Mouse (Mus musculus): Measurements from ENCODE around the gene H2-M2. TPM values are rescaled to one million over a fixed set of nuclear protein-coding genes. Genes with fewer than 3 reads are reported as not detected.
"Not testable (repeated sequence)": the region's sequence is repeated elsewhere in the genome, so short reads cannot be mapped to it uniquely, and the experiment has no call there.

Gene H2-M2
- not detected for total RNA-seq (2021)

DNA sequence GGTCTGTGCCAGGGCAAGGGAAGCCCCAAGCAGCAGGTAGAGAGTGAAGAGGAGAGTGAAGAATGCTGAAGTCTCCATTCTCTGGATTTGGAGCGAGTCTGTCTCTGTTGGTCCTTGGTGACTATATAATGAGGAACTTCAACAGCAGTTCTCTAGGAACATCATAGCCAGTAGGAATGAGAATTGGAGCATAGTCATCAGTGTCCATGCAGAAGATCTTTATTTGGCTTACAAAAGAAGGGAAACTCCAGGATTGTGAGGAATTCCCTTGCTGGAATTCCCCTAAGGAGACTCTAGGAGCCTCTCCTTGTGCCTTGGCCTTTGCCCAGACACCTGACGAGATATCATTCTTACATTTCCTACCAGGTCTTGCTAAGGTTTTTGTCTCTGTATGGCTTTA is at the start of gene H2-M2:
Gene H2-M2, minus strand, starts transcription at position 101 of the 400 bp plus-strand sequence.
- DNase-seq = no peak

DNA sequence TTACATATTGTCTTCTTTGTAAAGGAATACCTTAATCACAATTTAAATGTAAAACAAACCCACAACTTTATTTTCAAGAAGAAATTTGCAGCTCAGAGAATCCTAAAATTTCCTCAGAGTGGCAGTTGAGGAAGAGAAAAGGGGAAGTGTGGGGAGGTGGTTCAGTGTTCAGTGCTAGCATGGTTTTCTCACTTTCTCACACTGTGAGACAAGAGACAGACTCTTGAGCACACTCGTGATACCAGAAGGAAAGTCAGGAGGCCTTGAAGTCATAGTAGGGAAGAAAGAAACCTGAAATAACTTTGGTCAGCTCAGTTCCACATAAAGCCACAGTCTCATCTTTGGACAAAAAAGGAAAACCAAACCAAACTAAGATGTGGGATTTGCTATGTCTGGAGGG is 42.1 kb upstream of the H2-M2 start:
- not testable (repeated sequence) for DNase-seq

DNA sequence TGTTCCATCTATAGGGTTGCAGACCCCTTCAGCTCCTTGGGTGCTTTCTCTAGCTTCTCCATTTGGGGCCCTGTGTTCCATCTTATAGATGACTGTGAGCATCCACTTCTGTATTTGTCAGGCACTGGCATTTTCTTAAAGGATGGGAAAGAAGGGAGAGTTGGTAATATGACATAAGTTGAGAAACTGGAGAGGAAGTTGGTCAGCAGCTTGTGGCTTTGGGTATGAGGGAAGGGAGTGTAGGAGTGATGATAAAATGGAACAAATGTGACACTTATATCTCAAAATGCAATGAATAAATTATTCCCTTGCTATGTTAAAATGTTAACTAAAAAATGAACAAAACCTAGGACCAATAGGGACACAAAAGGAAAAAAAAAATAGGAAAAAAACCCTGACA is 41.3 kb upstream of the H2-M2 start:
- not testable (repeated sequence) for DNase-seq

DNA sequence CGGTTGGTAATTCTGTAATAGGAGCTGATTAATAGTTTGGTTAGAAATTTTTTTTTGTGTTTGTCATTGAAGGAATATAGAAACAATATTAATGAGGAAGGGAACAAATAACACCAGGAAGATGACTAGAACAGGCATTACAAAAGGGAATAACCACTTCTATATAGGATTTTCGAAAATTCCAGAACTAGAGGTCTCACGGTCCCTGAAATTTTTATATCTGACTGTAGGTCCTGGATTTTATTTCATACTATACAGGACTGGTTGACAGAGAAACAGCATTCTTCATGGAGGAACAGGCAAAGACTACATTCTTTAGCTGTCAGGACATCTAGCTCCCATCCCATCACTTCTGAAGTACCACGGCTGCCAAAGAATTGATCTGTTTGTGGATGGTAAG is 24.4 kb upstream of the H2-M2 start, which contains the start of gene Olfr111:
Gene Olfr111, plus strand, starts transcription at position 301 of the 400 bp plus-strand sequence.
- no peak for DNase-seq

DNA sequence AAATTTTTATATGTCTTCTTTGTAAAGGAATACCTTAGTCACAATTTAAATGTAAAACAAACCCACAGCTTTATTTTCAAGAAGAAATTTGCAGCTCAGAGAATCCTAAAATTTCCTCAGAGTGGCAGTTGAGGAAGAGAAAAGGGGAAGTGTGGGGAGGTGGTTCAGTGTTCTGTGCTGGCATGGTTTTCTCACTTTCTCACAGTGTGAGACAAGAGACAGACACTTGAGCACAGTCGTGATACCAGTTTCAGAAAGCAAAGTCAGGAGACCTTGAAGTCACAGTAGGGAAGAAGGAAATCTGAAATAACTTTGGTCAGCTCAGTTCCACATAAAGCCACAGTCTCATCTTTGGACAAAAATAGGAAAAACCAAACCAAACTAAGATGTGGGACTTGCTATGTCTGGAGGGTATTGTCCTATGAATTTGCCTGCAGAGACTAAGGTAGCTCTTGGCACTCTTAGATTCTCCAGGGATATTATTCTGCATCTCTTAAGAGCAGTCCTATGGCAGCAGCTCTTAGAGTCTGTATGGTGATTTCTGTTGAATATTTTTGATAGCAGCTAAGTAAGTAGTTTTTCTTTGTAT is 8.7 kb upstream of the H2-M2 start, which contains the start of gene Olfr110:
Gene Olfr110, plus strand, starts transcription at position 539 of the 589 bp plus-strand sequence.
- DNase-seq = no peak

DNA sequence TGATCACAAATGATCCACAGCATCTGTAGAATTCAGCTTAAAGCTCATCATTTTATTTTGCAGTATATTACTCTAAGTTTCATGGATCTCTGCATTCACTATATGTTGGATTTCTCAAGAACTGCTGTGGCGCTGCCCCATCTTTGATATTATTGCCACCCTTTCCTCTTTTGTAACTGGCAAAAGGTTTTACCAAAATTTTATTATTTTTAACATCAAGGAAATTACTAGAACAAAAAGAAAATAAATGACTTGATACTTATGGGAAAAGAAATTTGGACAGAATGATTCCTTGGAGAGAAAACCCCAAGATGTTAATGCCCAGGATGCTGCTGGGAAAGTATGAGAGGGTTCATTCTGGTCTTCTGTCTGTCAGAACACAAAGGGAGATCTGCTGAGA is 24.7 kb downstream of the H2-M2 start, which contains the start of gene Olfr109:
Gene Olfr109, plus strand, starts transcription at position 301 of the 400 bp plus-strand sequence.
- no peak for DNase-seq

DNA sequence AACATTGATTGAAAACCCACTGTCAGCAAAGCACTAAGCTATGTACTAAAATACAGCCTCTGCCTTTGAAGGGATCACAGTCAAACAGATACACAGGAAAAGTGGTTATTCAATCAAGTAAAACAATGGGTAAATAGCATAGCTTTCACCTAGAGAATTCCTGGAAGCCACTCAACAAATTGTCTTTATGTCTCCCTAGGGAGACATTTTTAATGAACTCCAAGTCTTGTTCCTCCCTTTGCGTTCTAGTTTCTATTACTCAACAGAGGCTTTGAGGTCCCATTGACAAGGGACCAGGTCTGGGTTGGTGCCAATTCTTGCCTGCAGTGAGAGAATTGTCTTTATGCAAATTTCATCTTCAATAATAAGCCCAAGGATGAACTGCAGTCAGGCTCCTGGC is 38.2 kb downstream of the H2-M2 start, which contains the start of gene Olfr108:
Gene Olfr108, plus strand, starts transcription at position 301 of the 400 bp plus-strand sequence.
- DNase-seq = no peak

Other genes with a start within 250 kb of the H2-M2 start
- not detected for gene Olfr97, start 246.2 kb downstream of the H2-M2 start, total RNA-seq (2021)
- gene Olfr98, start 219.8 kb downstream of the H2-M2 start, total RNA-seq (2021) = not detected
- gene H2-M3, start 213.3 kb downstream of the H2-M2 start, total RNA-seq (2021) = 1 to 10 TPM; 1.5 to 2.0 TPM
- not detected for gene Olfr99, start 200.1 kb downstream of the H2-M2 start, total RNA-seq (2021)
- not detected for gene Olfr101, start 179.2 kb downstream of the H2-M2 start, total RNA-seq (2021)
- not detected for gene Olfr102, start 166.5 kb downstream of the H2-M2 start, total RNA-seq (2021)
- not detected for gene Olfr103, start 143.9 kb downstream of the H2-M2 start, total RNA-seq (2021)
- gene Olfr104-ps, start 124.0 kb downstream of the H2-M2 start, total RNA-seq (2021) = not detected
- gene Olfr105-ps, start 104.5 kb downstream of the H2-M2 start, total RNA-seq (2021) = not detected
- not detected for gene Olfr106-ps, start 93.2 kb downstream of the H2-M2 start, total RNA-seq (2021)
- not detected for gene Olfr107, start 84.3 kb downstream of the H2-M2 start, total RNA-seq (2021)
- not detected for gene Olfr108, start 38.1 kb downstream of the H2-M2 start, total RNA-seq (2021)
- gene Olfr109, start 24.6 kb downstream of the H2-M2 start, total RNA-seq (2021) = not detected
- not detected for gene Olfr110, start 8.9 kb upstream of the H2-M2 start, total RNA-seq (2021)
- gene Olfr111, start 24.5 kb upstream of the H2-M2 start, total RNA-seq (2021) = not detected
- gene Olfr112, start 85.9 kb upstream of the H2-M2 start, total RNA-seq (2021) = not detected
- gene Olfr113, start 94.1 kb upstream of the H2-M2 start, total RNA-seq (2021) = not detected
- not detected for gene Olfr114, start 109.2 kb upstream of the H2-M2 start, total RNA-seq (2021)
- gene Olfr115, start 143.6 kb upstream of the H2-M2 start, total RNA-seq (2021) = not detected
- gene Olfr116, start 143.6 kb upstream of the H2-M2 start, total RNA-seq (2021) = not detected
- gene Olfr117, start 180.2 kb upstream of the H2-M2 start, total RNA-seq (2021) = not detected
- gene Olfr118, start 183.4 kb upstream of the H2-M2 start, total RNA-seq (2021) = not detected
- not detected for gene Olfr119, start 213.0 kb upstream of the H2-M2 start, total RNA-seq (2021)
- gene Olfr120, start 238.3 kb upstream of the H2-M2 start, total RNA-seq (2021) = not detected

All from layer of hippocampus, postnatal 36 days (tissue).